Mouse (Mus musculus) stomach, adult 2 months (tissue): ENCODE results near the gene Hdac1. TPM values are rescaled to one million over a fixed set of nuclear protein-coding genes. Genes with fewer than 3 reads are reported as not detected.

Source experiments
- polyA plus RNA-seq: library from polyadenylated mRNA; depleted of rRNA; stranded (reverse); fragments of >200 nt; gene quantifications from 2 replicates; pipeline ENCODE4 v1.2.3, GENCODE M21; 2012; rRNA removed

The Hdac1 gene
- polyA plus RNA-seq = 8.9 and 12.8 TPM in 2 replicates

GRCm38 (mm10) chr4:129542592-129543141, at the start of gene Hdac1:
Gene Hdac1, minus strand, starts transcription at chr4:129542713.

GRCm38 (mm10) chr4:129578466-129578865, 36.0 kb upstream of the Hdac1 start, which contains the start of gene Fam167b:
Gene Fam167b, minus strand, starts transcription at chr4:129578549.

GRCm38 (mm10) chr4:129573430-129573829, 30.9 kb upstream of the Hdac1 start, which contains the start of gene Lck:
Gene Lck, minus strand, starts transcription at chr4:129573641.

GRCm38 (mm10) chr4:129513086-129513767, 29.3 kb downstream of the Hdac1 start, which contains the start of gene Marcksl1:
Gene Marcksl1, plus strand, starts transcription at chr4:129513581.

GRCm38 (mm10) chr4:129490972-129491880, 51.3 kb downstream of the Hdac1 start, which contains the start of the genes Tssk3 and Fam229a:
Gene Tssk3, minus strand, starts transcription at chr4:129491022.
Gene Fam229a, plus strand, starts transcription at chr4:129491190.

Other genes starting within 250 kb of the Hdac1 start
- 3.3 and 4.2 TPM in 2 replicates for gene Rbbp4, start 207.3 kb downstream of the Hdac1 start, polyA plus RNA-seq
- 2.1 and 2.6 TPM in 2 replicates for gene Zbtb8os, start 207.0 kb downstream of the Hdac1 start, polyA plus RNA-seq
- gene Zbtb8a, start 164.6 kb downstream of the Hdac1 start, polyA plus RNA-seq = 2.6 and 2.9 TPM in 2 replicates
- 0.05 TPM in 1 of 2 replicates, not detected in the other for gene Zbtb8b, start 101.9 kb downstream of the Hdac1 start, polyA plus RNA-seq
- gene Bsdc1, start 81.1 kb downstream of the Hdac1 start, polyA plus RNA-seq = 6.9 and 8.1 TPM in 2 replicates
- not detected in 2 replicates for gene Tssk3, start 51.7 kb downstream of the Hdac1 start, polyA plus RNA-seq
- gene Fam229a, start 51.5 kb downstream of the Hdac1 start, polyA plus RNA-seq = 0.57 TPM in 1 of 2 replicates, not detected in the other
- 9.9 and 12.4 TPM in 2 replicates for gene Marcksl1, start 29.1 kb downstream of the Hdac1 start, polyA plus RNA-seq
- gene Lck, start 30.9 kb upstream of the Hdac1 start, polyA plus RNA-seq = 0.25 and 0.30 TPM in 2 replicates
- 3.0 and 4.0 TPM in 2 replicates for gene Fam167b, start 35.8 kb upstream of the Hdac1 start, polyA plus RNA-seq
- gene Eif3i, start 57.9 kb upstream of the Hdac1 start, polyA plus RNA-seq = 114 and 116 TPM in 2 replicates
- gene Tmem234, start 58.0 kb upstream of the Hdac1 start, polyA plus RNA-seq = 57.2 and 65.6 TPM in 2 replicates
- 1.3 and 2.6 TPM in 2 replicates for gene Dcdc2b, start 71.5 kb upstream of the Hdac1 start, polyA plus RNA-seq
- gene Iqcc, start 76.4 kb upstream of the Hdac1 start, polyA plus RNA-seq = 16.0 and 17.3 TPM in 2 replicates
- gene Ccdc28b, start 81.2 kb upstream of the Hdac1 start, polyA plus RNA-seq = 6.4 and 8.3 TPM in 2 replicates
- gene Txlna, start 98.4 kb upstream of the Hdac1 start, polyA plus RNA-seq = 9.5 and 10.4 TPM in 2 replicates
- 5.7 and 8.6 TPM in 2 replicates for gene Kpna6, start 130.1 kb upstream of the Hdac1 start, polyA plus RNA-seq
- 11.4 and 12.0 TPM in 2 replicates for gene Tmem39b, start 154.1 kb upstream of the Hdac1 start, polyA plus RNA-seq
- gene Khdrbs1, start 199.6 kb upstream of the Hdac1 start, polyA plus RNA-seq = 16.4 and 32.8 TPM in 2 replicates